Mouse (Mus musculus): ENCODE measurements around the gene Ppp2r5d. TPM values are rescaled to one million over a fixed set of nuclear protein-coding genes. Genes with fewer than 3 reads are reported as not detected.
A peak's percentile ranks its signal among the peaks of the same experiment; 100 is the strongest.

The Ppp2r5d gene
- polyA plus RNA-seq, 1 experiment, result 113 TPM

GRCm38 (mm10) chr17:46711612-46712271 is 6.8 kb upstream of the Ppp2r5d start:
- H3K27ac ChIP-seq (ENCODE audit: control insufficient read depth, insufficient read depth, low read length), result peak overlapping the region; percentile 63
- H3K4me3 ChIP-seq (ENCODE audit: control insufficient read depth, insufficient read depth, low read length), result peak overlapping the region; percentile 76
- peaks cover 4% of the 10 kb centered on the region; the same call in 1 of the 2 replicates for H3K36me3 ChIP-seq (ENCODE audit: control insufficient read depth, insufficient read depth, low read length)
- WGBS, result under 1% methylated on average over 76 of the region's 76 CpGs
- no peaks in the 10 kb centered on the region for H3K27me3 ChIP-seq (ENCODE audit: control insufficient read depth, insufficient read depth, low read length)
- peak; percentile 18 for DNase-seq
- H3K4me1 ChIP-seq (replicated peaks; ENCODE audit: control insufficient read depth, insufficient read depth, low read length), result peaks cover 15% of the 10 kb centered on the region
- no peak for TF ChIP-seq CTCF (IDR thresholded peaks at IDR 0.05; ENCODE audit: borderline replicate concordance, control insufficient read depth, extremely low read depth, insufficient read depth, low read length, poor library complexity)
- TF ChIP-seq POLR2A (IDR thresholded peaks at IDR 0.05; ENCODE audit: control insufficient read depth, extremely low read depth, insufficient read depth, low read length, poor library complexity), result no peak

- peak; percentile 92 for DNase-seq
- TF ChIP-seq CTCF (IDR thresholded peaks at IDR 0.05; ENCODE audit: borderline replicate concordance, control insufficient read depth, extremely low read depth, insufficient read depth, low read length, poor library complexity), result no peak
- TF ChIP-seq POLR2A (IDR thresholded peaks at IDR 0.05; ENCODE audit: control insufficient read depth, extremely low read depth, insufficient read depth, low read length, poor library complexity), result peak; percentile 77
- WGBS, result 6% methylated on average over 36 of the region's 36 CpGs
These were observed 6.2 kb upstream of the Ppp2r5d start, which contains the start of gene Pex6 for GRCm38 (mm10) chr17:46710959-46711597. Gene Pex6 (plus strand): TSS chr17:46711463.

DNA sequence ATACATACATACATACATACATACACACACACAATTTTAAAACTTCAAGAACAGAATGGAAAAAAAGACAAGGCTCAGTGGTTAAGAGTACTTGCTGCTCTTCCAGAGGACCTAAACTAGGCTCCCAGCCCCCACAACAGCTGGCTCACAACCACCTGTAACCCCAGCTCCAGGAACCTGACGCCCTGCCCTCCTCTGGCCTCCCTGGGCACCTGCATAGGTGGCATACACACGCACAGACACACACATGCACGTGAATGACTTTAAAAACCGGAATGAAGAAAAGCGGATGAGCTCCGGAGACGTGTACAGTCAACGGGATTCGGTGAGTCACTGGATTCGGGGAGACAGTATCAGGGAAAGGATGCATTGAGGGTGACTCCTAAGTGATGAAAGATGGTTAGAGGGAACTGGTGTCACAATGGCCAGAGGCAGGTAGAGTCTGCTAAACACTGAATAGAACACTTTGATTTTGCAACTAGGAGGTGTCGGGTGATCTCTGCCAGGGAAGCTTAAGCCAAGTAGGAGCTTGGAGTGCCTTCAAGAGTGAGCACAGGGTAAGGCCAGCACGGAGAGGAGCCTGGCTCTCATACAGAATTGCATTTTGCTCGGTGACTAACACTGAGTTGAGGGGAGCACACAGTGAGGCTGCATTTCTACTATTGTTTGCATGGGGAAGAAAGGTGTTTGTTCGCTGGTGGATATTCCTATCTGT is 1.6 kb upstream of the Ppp2r5d start:
- H3K4me1 ChIP-seq (replicated peaks; ENCODE audit: control insufficient read depth, insufficient read depth, low read length), result peaks cover 33% of the 10 kb centered on the region
- H3K27me3 ChIP-seq (ENCODE audit: control insufficient read depth, insufficient read depth, low read length), result no peaks in the 10 kb centered on the region
- H3K27ac ChIP-seq (ENCODE audit: control insufficient read depth, insufficient read depth, low read length), result no peak overlapping the region
- DNase-seq, result no peak
- no peaks in the 10 kb centered on the region for H3K36me3 ChIP-seq (ENCODE audit: control insufficient read depth, insufficient read depth, low read length)
- WGBS, result 95% methylated on average over 14 of the region's 14 CpGs
- TF ChIP-seq POLR2A (IDR thresholded peaks at IDR 0.05; ENCODE audit: control insufficient read depth, extremely low read depth, insufficient read depth, low read length, poor library complexity) (no peak), CTCF (IDR thresholded peaks at IDR 0.05; ENCODE audit: borderline replicate concordance, control insufficient read depth, extremely low read depth, insufficient read depth, low read length, poor library complexity) (no peak)
- no peak overlapping the region for H3K4me3 ChIP-seq (ENCODE audit: control insufficient read depth, insufficient read depth, low read length)

More at GRCm38 (mm10) chr17:46710959-46711597, 6.2 kb upstream of the Ppp2r5d start, which contains the start of gene Pex6:
- Histone ChIP-seq H3K27me3 (ENCODE audit: control insufficient read depth, insufficient read depth, low read length) (no peaks in the 10 kb centered on the region), H3K36me3 (ENCODE audit: control insufficient read depth, insufficient read depth, low read length) (peaks cover 4% of the 10 kb centered on the region; the same call in 1 of the 2 replicates), H3K4me1 (replicated peaks; ENCODE audit: control insufficient read depth, insufficient read depth, low read length) (peaks cover 15% of the 10 kb centered on the region), H3K4me3 (ENCODE audit: control insufficient read depth, insufficient read depth, low read length) (peak within 1 kb of the TSS; percentile 76), H3K27ac (ENCODE audit: control insufficient read depth, insufficient read depth, low read length) (peak within 1 kb of the TSS; percentile 63)

- Histone ChIP-seq H3K27ac (ENCODE audit: control insufficient read depth, insufficient read depth, low read length) (peak overlapping the region; percentile 28; the same call in 1 of the 2 replicates), H3K4me3 (ENCODE audit: control insufficient read depth, insufficient read depth, low read length) (peak overlapping the region; percentile 80), H3K27me3 (ENCODE audit: control insufficient read depth, insufficient read depth, low read length) (no peaks in the 10 kb centered on the region), H3K36me3 (ENCODE audit: control insufficient read depth, insufficient read depth, low read length) (no peaks in the 10 kb centered on the region), H3K4me1 (replicated peaks; ENCODE audit: control insufficient read depth, insufficient read depth, low read length) (peaks cover 29% of the 10 kb centered on the region)
- DNase-seq, result peak; percentile 26
- 6% methylated on average over 40 of the region's 41 CpGs for WGBS
- TF ChIP-seq POLR2A (IDR thresholded peaks at IDR 0.05; ENCODE audit: control insufficient read depth, extremely low read depth, insufficient read depth, low read length, poor library complexity) (no peak), CTCF (IDR thresholded peaks at IDR 0.05; ENCODE audit: borderline replicate concordance, control insufficient read depth, extremely low read depth, insufficient read depth, low read length, poor library complexity) (no peak)
These were observed 682 bp downstream of the Ppp2r5d start for GRCm38 (mm10) chr17:46703971-46704886.

GRCm38 (mm10) chr17:46702506-46702905 is 2.4 kb downstream of the Ppp2r5d start:
- WGBS, result 92% methylated on average over 5 of the region's 5 CpGs
- peaks cover 29% of the 10 kb centered on the region for H3K4me1 ChIP-seq (replicated peaks; ENCODE audit: control insufficient read depth, insufficient read depth, low read length)

More at GRCm38 (mm10) chr17:46702506-46702905, 2.4 kb downstream of the Ppp2r5d start:
- TF ChIP-seq POLR2A (IDR thresholded peaks at IDR 0.05; ENCODE audit: control insufficient read depth, extremely low read depth, insufficient read depth, low read length, poor library complexity) (no peak), CTCF (IDR thresholded peaks at IDR 0.05; ENCODE audit: borderline replicate concordance, control insufficient read depth, extremely low read depth, insufficient read depth, low read length, poor library complexity) (no peak)
- DNase-seq, result no peak
- Histone ChIP-seq H3K4me3 (ENCODE audit: control insufficient read depth, insufficient read depth, low read length) (no peak overlapping the region), H3K36me3 (ENCODE audit: control insufficient read depth, insufficient read depth, low read length) (no peaks in the 10 kb centered on the region), H3K27ac (ENCODE audit: control insufficient read depth, insufficient read depth, low read length) (no peak overlapping the region), H3K27me3 (ENCODE audit: control insufficient read depth, insufficient read depth, low read length) (no peaks in the 10 kb centered on the region)

All from thymus, adult 2 months (tissue).